12 mouse cellular contexts compared by ENCODE assay signal in genomic region chr11:46085398-46086163, GRCm38 (mm10). TPM values are rescaled to one million over a fixed set of nuclear protein-coding genes. Genes with fewer than 3 reads are reported as not detected.
DNase-seq lines count a peak whose midpoint lies in the region; ATAC-seq and TF ChIP-seq lines count a peak whose summit lies in the region.
"Had no signal": no experiment of that assay in that cellular context is flagged by ENCODE, and none has a peak within 500 bp of the region (broad histone marks: within the 10 kb centered on the region; RNA-seq: fewer than 3 reads in every experiment).

No protein-coding gene starts in this region.

- TF ChIP-seq EP300 in heart, postnatal 0 days (IDR thresholded peaks at IDR 0.05; ENCODE audit: low read depth) = no peak

- no peak overlapping the region for H3K4me2 ChIP-seq in lung, embryonic 14.5 days
- H3K4me2 ChIP-seq in heart, postnatal 0 days (ENCODE audit: low read depth, low read length) = no peak overlapping the region
- no peak overlapping the region for H3K4me2 ChIP-seq in stomach, embryonic 14.5 days (replicated peaks; ENCODE audit: low read depth, low read length)
- no peak overlapping the region for H3K4me2 ChIP-seq in midbrain, embryonic 16.5 days (ENCODE audit: low read length)
- H3K4me2 ChIP-seq: forebrain, embryonic 12.5 days had no signal

- no peak for TF ChIP-seq POLR2A in lung, adult 2 months (IDR thresholded peaks at IDR 0.05; ENCODE audit: borderline replicate concordance, extremely low read depth, low read depth, low read length)
- no peak for TF ChIP-seq POLR2A in embryonic fibroblast, embryonic 13.5 days (IDR thresholded peaks at IDR 0.05; ENCODE audit: low read depth, low read length)
- no peak for TF ChIP-seq POLR2A in cerebellum, adult 2 months (IDR thresholded peaks at IDR 0.05; ENCODE audit: borderline replicate concordance, insufficient read depth, low read length)

- no peak for ATAC-seq in lung, embryonic 14.5 days (ENCODE audit: insufficient read depth)
- ATAC-seq in heart, postnatal 0 days (ENCODE audit: insufficient read depth, low read depth) = peak; percentile 66
- no peak for ATAC-seq in stomach, embryonic 14.5 days (ENCODE audit: insufficient number of reproducible peaks, insufficient read depth, low FRiP score, low read depth)
- no peak for ATAC-seq in midbrain, embryonic 16.5 days

- WGBS in lung, embryonic 14.5 days = 73% methylated on average over 10 of the region's 10 CpGs
- WGBS in lung, adult 2 months = 60% methylated on average over 10 of the region's 10 CpGs
- whole genome bisulfite sequencing in heart, postnatal 0 days = 48% methylated on average over 10 of the region's 10 CpGs
- WGBS in stomach, embryonic 14.5 days = 91% methylated on average over 10 of the region's 10 CpGs
- WGBS in midbrain, embryonic 16.5 days = 97% methylated on average over 10 of the region's 10 CpGs
- 91% methylated on average over 10 of the region's 10 CpGs for WGBS in cerebellum, adult 2 months

- H3K36me3 ChIP-seq in lung, embryonic 14.5 days (ENCODE audit: insufficient read depth) = no peaks in the 10 kb centered on the region
- peaks cover 13% of the 10 kb centered on the region; the same call in 1 of the 2 replicates for H3K36me3 ChIP-seq in heart, postnatal 0 days (replicated peaks; ENCODE audit: control insufficient read depth, insufficient read depth, low read length)
- no peaks in the 10 kb centered on the region; the same call in none of the 2 replicates for H3K36me3 ChIP-seq in stomach, embryonic 14.5 days (ENCODE audit: control insufficient read depth, insufficient read depth, low read length)
- H3K36me3 ChIP-seq in midbrain, embryonic 16.5 days (ENCODE audit: control insufficient read depth, insufficient read depth, low read length) = no peaks in the 10 kb centered on the region
- H3K36me3 ChIP-seq: embryonic facial prominence, embryonic 10.5 days; forebrain, embryonic 12.5 days had no signal

- H3K9me3 ChIP-seq in lung, embryonic 14.5 days (ENCODE audit: low read depth, low read length) = no peaks in the 10 kb centered on the region
- no peaks in the 10 kb centered on the region for H3K9me3 ChIP-seq in heart, postnatal 0 days (replicated peaks; ENCODE audit: control insufficient read depth, low read length)
- no peaks in the 10 kb centered on the region for H3K9me3 ChIP-seq in stomach, embryonic 14.5 days (ENCODE audit: control insufficient read depth, low read depth, low read length)
- no peaks in the 10 kb centered on the region for H3K9me3 ChIP-seq in midbrain, embryonic 16.5 days (replicated peaks; ENCODE audit: control insufficient read depth, low read length, poor library complexity, severe bottlenecking)
- H3K9me3 ChIP-seq: embryonic facial prominence, embryonic 10.5 days; forebrain, embryonic 12.5 days had no signal

- H3K27ac ChIP-seq in lung, embryonic 14.5 days (ENCODE audit: low read depth) = peak overlapping the region; percentile 37; the same call in 1 of the 2 replicates
- peak overlapping the region; percentile 94 for H3K27ac ChIP-seq in embryonic fibroblast, embryonic 13.5 days (ENCODE audit: insufficient read depth, low read length)
- H3K27ac ChIP-seq in heart, postnatal 0 days (ENCODE audit: low read depth) = peak overlapping the region; percentile 86
- H3K27ac ChIP-seq in stomach, embryonic 14.5 days (ENCODE audit: low read length) = peak overlapping the region; percentile 2; the same call in 1 of the 2 replicates
- H3K27ac ChIP-seq in midbrain, embryonic 16.5 days (ENCODE audit: low read length) = no peak overlapping the region
- no peak overlapping the region for H3K27ac ChIP-seq in cerebellum, adult 2 months (ENCODE audit: insufficient read depth, low read length)
- H3K27ac ChIP-seq: embryonic facial prominence, embryonic 10.5 days; forebrain, embryonic 12.5 days had no signal

- TF ChIP-seq CTCF in lung, embryonic 14.5 days (IDR thresholded peaks at IDR 0.05; ENCODE audit: low read depth) = no peak
- TF ChIP-seq CTCF in lung, adult 2 months (IDR thresholded peaks at IDR 0.05; ENCODE audit: insufficient read depth, low read length) = no peak
- no peak for TF ChIP-seq CTCF in embryonic fibroblast, embryonic 13.5 days (IDR thresholded peaks at IDR 0.05; ENCODE audit: borderline replicate concordance, insufficient read depth, low read length)
- TF ChIP-seq CTCF in heart, postnatal 0 days (IDR thresholded peaks at IDR 0.05; ENCODE audit: low read depth) = no peak
- TF ChIP-seq CTCF in cerebellum, adult 2 months (IDR thresholded peaks at IDR 0.05; ENCODE audit: borderline replicate concordance, insufficient read depth, low read depth, low read length) = no peak

- H3K9ac ChIP-seq in lung, embryonic 14.5 days = no peak overlapping the region
- no peak overlapping the region for H3K9ac ChIP-seq in heart, postnatal 0 days (replicated peaks; ENCODE audit: low read depth, low read length)
- no peak overlapping the region for H3K9ac ChIP-seq in stomach, embryonic 14.5 days (replicated peaks; ENCODE audit: low read depth, low read length)
- H3K9ac ChIP-seq in midbrain, embryonic 16.5 days (ENCODE audit: low read depth, low read length) = no peak overlapping the region
- H3K9ac ChIP-seq: forebrain, embryonic 12.5 days had no signal

- no peak overlapping the region for H3K4me3 ChIP-seq in lung, embryonic 14.5 days (ENCODE audit: low read depth, low read length)
- no peak overlapping the region for H3K4me3 ChIP-seq in lung, adult 2 months (replicated peaks; ENCODE audit: extremely low read depth, low read depth, low read length)
- no peak overlapping the region for H3K4me3 ChIP-seq in embryonic fibroblast, embryonic 13.5 days (ENCODE audit: insufficient read depth, low read length)
- H3K4me3 ChIP-seq in heart, postnatal 0 days (ENCODE audit: low read depth, low read length) = no peak overlapping the region
- H3K4me3 ChIP-seq in stomach, embryonic 14.5 days (ENCODE audit: low read depth, low read length) = no peak overlapping the region
- H3K4me3 ChIP-seq in midbrain, embryonic 16.5 days (ENCODE audit: low read depth, low read length) = no peak overlapping the region
- H3K4me3 ChIP-seq in cerebellum, adult 2 months (replicated peaks; ENCODE audit: insufficient read depth, low read depth, low read length) = no peak overlapping the region
- H3K4me3 ChIP-seq: embryonic facial prominence, embryonic 10.5 days; forebrain, embryonic 12.5 days; myocyte had no signal

- no peak for DNase-seq in lung, embryonic 14.5 days
- no peak for DNase-seq in lung, adult 2 months
- no peak for DNase-seq in heart, postnatal 0 days (ENCODE audit: low spot score)
- DNase-seq in B cell, adult 2 months = no peak
- no peak for DNase-seq in cerebellum, adult 2 months
- DNase-seq: kidney, adult 8-10 months had no signal

- H3K4me1 ChIP-seq in lung, embryonic 14.5 days (ENCODE audit: insufficient read depth) = peaks cover 33% of the 10 kb centered on the region
- peaks cover 29% of the 10 kb centered on the region for H3K4me1 ChIP-seq in lung, adult 2 months (ENCODE audit: control insufficient read depth, insufficient read depth, low read length)
- H3K4me1 ChIP-seq in embryonic fibroblast, embryonic 13.5 days (ENCODE audit: control insufficient read depth, insufficient read depth, low read length) = peaks cover 36% of the 10 kb centered on the region
- peaks cover 91% of the 10 kb centered on the region for H3K4me1 ChIP-seq in heart, postnatal 0 days (ENCODE audit: control insufficient read depth, insufficient read depth)
- H3K4me1 ChIP-seq in stomach, embryonic 14.5 days (ENCODE audit: control insufficient read depth, insufficient read depth, low read length) = peaks cover 13% of the 10 kb centered on the region
- H3K4me1 ChIP-seq in midbrain, embryonic 16.5 days (ENCODE audit: control insufficient read depth, insufficient read depth, low read length) = no peaks in the 10 kb centered on the region
- no peaks in the 10 kb centered on the region for H3K4me1 ChIP-seq in cerebellum, adult 2 months (ENCODE audit: control insufficient read depth, insufficient read depth, low read length)
- H3K4me1 ChIP-seq: forebrain, embryonic 12.5 days had no signal

- H3K27me3 ChIP-seq in lung, embryonic 14.5 days (ENCODE audit: insufficient read depth, low read length) = no peaks in the 10 kb centered on the region
- H3K27me3 ChIP-seq in heart, postnatal 0 days (ENCODE audit: control insufficient read depth, insufficient read depth, low read length) = no peaks in the 10 kb centered on the region
- no peaks in the 10 kb centered on the region for H3K27me3 ChIP-seq in stomach, embryonic 14.5 days (ENCODE audit: control insufficient read depth, insufficient read depth, low read length)
- H3K27me3 ChIP-seq in midbrain, embryonic 16.5 days (ENCODE audit: control insufficient read depth, insufficient read depth, low read depth, low read length) = no peaks in the 10 kb centered on the region
- no peaks in the 10 kb centered on the region for H3K27me3 ChIP-seq in cerebellum, adult 2 months (ENCODE audit: control insufficient read depth, insufficient read depth, low read length)
- H3K27me3 ChIP-seq: forebrain, embryonic 12.5 days had no signal

RNA-seq across cellular contexts. Expression of gene Adam19, which starts 29.8 kb away (rescaled TPM):
- polyA plus RNA-seq in lung, embryonic 14.5 days (2014; fragmentation: Nextera tagmentation; extraction: Ambion mirVana) = 25.4 and 27.0 TPM in 2 replicates
- polyA plus RNA-seq in lung, adult 2 months (2012; rRNA removed) = 24.3 and 29.4 TPM in 2 replicates
- 91.6 and 111 TPM in 2 replicates for polyA plus RNA-seq in embryonic fibroblast, embryonic 13.5 days (2011; ENCODE audit: insufficient read length, low read depth, missing spikeins)
- 59.8 and 67.9 TPM in 2 replicates for total RNA-seq in heart, postnatal 0 days (2014; rRNA removed; ENCODE audit: low replicate concordance)
- polyA plus RNA-seq in heart, postnatal 0 days (2015; fragmentation: Nextera tagmentation; extraction: Ambion mirVana) = 10.1 and 15.8 TPM in 2 replicates
- 23.6 and 26.8 TPM in 2 replicates for polyA plus RNA-seq in stomach, embryonic 14.5 days (2014; fragmentation: Nextera tagmentation; extraction: Ambion mirVana)
- polyA plus RNA-seq in midbrain, embryonic 16.5 days (2015; fragmentation: Nextera tagmentation; extraction: Ambion mirVana) = 9.0 and 10.1 TPM in 2 replicates
- polyA plus RNA-seq in cerebellum, adult 2 months (2012; rRNA removed) = 9.8 and 11.4 TPM in 2 replicates

RNA-seq across cellular contexts. Expression of gene Gm12166, which starts 33.5 kb away (rescaled TPM):
- 4.9 and 6.1 TPM in 2 replicates for polyA plus RNA-seq in lung, embryonic 14.5 days (2014; fragmentation: Nextera tagmentation; extraction: Ambion mirVana)
- polyA plus RNA-seq in lung, adult 2 months (2012; rRNA removed) = 16.8 and 19.8 TPM in 2 replicates
- 3.0 and 15.8 TPM in 2 replicates for polyA plus RNA-seq in embryonic fibroblast, embryonic 13.5 days (2011; ENCODE audit: insufficient read length, low read depth, missing spikeins)
- 1.8 and 2.8 TPM in 2 replicates for total RNA-seq in heart, postnatal 0 days (2014; rRNA removed; ENCODE audit: low replicate concordance)
- polyA plus RNA-seq in heart, postnatal 0 days (2015; fragmentation: Nextera tagmentation; extraction: Ambion mirVana) = 3.6 and 3.9 TPM in 2 replicates
- polyA plus RNA-seq in stomach, embryonic 14.5 days (2014; fragmentation: Nextera tagmentation; extraction: Ambion mirVana) = 3.5 and 5.6 TPM in 2 replicates
- 4.7 and 7.1 TPM in 2 replicates for polyA plus RNA-seq in midbrain, embryonic 16.5 days (2015; fragmentation: Nextera tagmentation; extraction: Ambion mirVana)
- 7.3 and 9.0 TPM in 2 replicates for polyA plus RNA-seq in cerebellum, adult 2 months (2012; rRNA removed)

Comparison
In these comparisons a context has a peak if more than half of its experiments do, and no peak if none do; other contexts are left out.
1. H3K27ac ChIP-seq: peak in lung, embryonic 14.5 days (single experiment), embryonic fibroblast, embryonic 13.5 days (single experiment), heart, postnatal 0 days (single experiment) and stomach, embryonic 14.5 days (single experiment); none in midbrain, embryonic 16.5 days (single experiment) and cerebellum, adult 2 months (single experiment).